Mouse (Mus musculus): ENCODE measurements around the gene Nkd2. TPM values are rescaled to one million over a fixed set of nuclear protein-coding genes. Genes with fewer than 3 reads are reported as not detected.

Nkd2 gene
- polyA plus RNA-seq (2014; fragmentation: Illumina TruSeq; extraction: RNeasy Lipid Tissue Mini Kit (QIAGEN cat#74804); ENCODE audit: low read depth, low replicate concordance) = 0.90 TPM

DNA sequence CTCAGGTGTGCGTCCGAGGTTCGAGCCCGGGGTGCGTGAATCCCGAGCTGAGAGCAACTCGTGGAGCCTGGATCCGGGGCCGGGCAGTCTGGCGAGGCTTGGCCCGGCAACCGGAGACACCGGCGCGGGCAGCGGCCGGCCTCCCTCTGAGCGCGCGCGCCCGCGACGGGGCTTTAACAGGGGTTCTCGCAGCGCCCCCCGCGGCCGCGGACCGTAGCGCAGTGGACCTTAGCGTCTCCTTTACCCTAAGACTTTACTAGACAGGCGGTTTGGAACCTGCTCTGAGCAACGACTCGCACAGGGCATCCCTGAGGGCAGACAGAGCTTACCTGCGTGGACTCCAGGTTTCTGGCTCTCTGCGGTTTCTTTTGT is at the start of gene Nkd2:
Nkd2 (minus strand) TSS at position 167 of the 372 bp plus-strand sequence.

Other genes with a start within 250 kb of the Nkd2 start
- gene Clptm1l, start 243.6 kb downstream of the Nkd2 start, polyA plus RNA-seq (2014; fragmentation: Illumina TruSeq; extraction: RNeasy Lipid Tissue Mini Kit (QIAGEN cat#74804); ENCODE audit: low read depth, low replicate concordance) = 85.4 TPM
- gene Tert, start 220.7 kb downstream of the Nkd2 start, polyA plus RNA-seq (2014; fragmentation: Illumina TruSeq; extraction: RNeasy Lipid Tissue Mini Kit (QIAGEN cat#74804); ENCODE audit: low read depth, low replicate concordance) = 0.49 TPM
- gene Slc6a18, start 169.6 kb downstream of the Nkd2 start, polyA plus RNA-seq (2014; fragmentation: Illumina TruSeq; extraction: RNeasy Lipid Tissue Mini Kit (QIAGEN cat#74804); ENCODE audit: low read depth, low replicate concordance) = not detected
- 0.07 TPM for gene Slc6a19, start 142.8 kb downstream of the Nkd2 start, polyA plus RNA-seq (2014; fragmentation: Illumina TruSeq; extraction: RNeasy Lipid Tissue Mini Kit (QIAGEN cat#74804); ENCODE audit: low read depth, low replicate concordance)
- gene Slc12a7, start 114.5 kb downstream of the Nkd2 start, polyA plus RNA-seq (2014; fragmentation: Illumina TruSeq; extraction: RNeasy Lipid Tissue Mini Kit (QIAGEN cat#74804); ENCODE audit: low read depth, low replicate concordance) = 1.7 TPM
- gene Trip13, start 90.2 kb upstream of the Nkd2 start, polyA plus RNA-seq (2014; fragmentation: Illumina TruSeq; extraction: RNeasy Lipid Tissue Mini Kit (QIAGEN cat#74804); ENCODE audit: low read depth, low replicate concordance) = 25.5 TPM
- gene Brd9, start 90.2 kb upstream of the Nkd2 start, polyA plus RNA-seq (2014; fragmentation: Illumina TruSeq; extraction: RNeasy Lipid Tissue Mini Kit (QIAGEN cat#74804); ENCODE audit: low read depth, low replicate concordance) = 42.1 TPM
- gene Zdhhc11, start 116.2 kb upstream of the Nkd2 start, polyA plus RNA-seq (2014; fragmentation: Illumina TruSeq; extraction: RNeasy Lipid Tissue Mini Kit (QIAGEN cat#74804); ENCODE audit: low read depth, low replicate concordance) = 32.2 TPM
- gene Tppp, start 161.8 kb upstream of the Nkd2 start, polyA plus RNA-seq (2014; fragmentation: Illumina TruSeq; extraction: RNeasy Lipid Tissue Mini Kit (QIAGEN cat#74804); ENCODE audit: low read depth, low replicate concordance) = 1.1 TPM
- gene Cep72, start 214.7 kb upstream of the Nkd2 start, polyA plus RNA-seq (2014; fragmentation: Illumina TruSeq; extraction: RNeasy Lipid Tissue Mini Kit (QIAGEN cat#74804); ENCODE audit: low read depth, low replicate concordance) = 186 TPM